Mouse (Mus musculus) frontal cortex, postnatal 36 days (tissue): ENCODE data around the gene 4933436I01Rik.

Experiments
- DNase-seq, 2 experiments: peaks; one replicate each; pipeline ENCODE4 v3.0.0; 2022; ENCODE audit warnings: low spot score in 2 of 2

4933436I01Rik gene

DNA sequence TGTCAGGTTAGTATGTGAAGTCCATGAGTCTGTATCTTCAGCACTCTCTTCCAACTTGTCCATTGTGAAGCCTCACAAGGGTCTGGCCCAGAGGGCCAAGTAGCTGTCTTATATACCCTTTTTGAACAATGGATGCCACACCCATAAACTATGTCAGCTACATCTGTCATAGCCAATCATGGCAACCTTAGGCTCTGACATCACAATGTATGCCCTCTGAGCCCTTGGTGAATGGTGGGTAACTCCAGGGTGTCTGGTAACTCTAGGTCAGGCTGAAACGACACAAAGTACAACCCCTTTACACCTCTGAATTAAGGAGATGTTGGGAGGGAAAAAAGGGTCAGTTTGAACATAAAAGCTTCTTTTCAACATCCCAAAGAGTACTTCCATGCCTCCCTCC, at the start of gene 4933436I01Rik:
4933436I01Rik (minus strand) TSS at position 101 of the 400 bp plus-strand sequence.
- no peak for DNase-seq

DNA sequence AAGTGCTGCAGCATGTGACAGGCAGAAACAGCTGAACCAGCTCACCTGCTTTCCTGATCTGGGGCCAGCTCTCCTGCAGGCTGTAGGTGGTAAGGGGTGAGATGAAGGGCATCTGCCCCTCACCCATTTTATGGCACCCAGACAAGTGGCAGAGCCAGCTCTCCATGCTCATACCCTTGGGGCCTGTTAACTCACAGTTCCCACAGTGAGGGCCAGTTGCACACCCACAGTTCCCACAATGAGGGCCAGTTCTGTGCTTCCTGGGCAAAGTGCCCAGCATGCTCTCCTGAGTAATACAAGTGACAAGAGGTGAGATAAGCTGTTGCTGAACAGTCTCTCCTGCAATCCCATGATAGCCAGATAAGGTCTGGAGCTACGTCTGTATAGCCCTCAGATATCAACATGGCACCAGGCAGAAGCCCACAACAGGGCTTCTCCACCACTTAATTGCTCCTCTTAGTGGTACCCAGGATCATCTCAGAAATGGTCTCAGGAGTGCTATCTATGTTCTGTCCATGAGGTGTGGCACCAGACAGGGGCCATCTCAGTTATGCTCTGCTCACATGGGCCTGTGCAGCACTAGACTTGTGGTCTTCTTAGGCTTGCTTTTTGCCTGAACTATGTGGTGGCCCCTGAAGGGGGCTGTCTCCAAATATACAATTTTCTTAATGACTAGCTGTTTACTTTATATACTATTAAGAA, 3.7 kb upstream of the 4933436I01Rik start:
- no peak for DNase-seq

DNA sequence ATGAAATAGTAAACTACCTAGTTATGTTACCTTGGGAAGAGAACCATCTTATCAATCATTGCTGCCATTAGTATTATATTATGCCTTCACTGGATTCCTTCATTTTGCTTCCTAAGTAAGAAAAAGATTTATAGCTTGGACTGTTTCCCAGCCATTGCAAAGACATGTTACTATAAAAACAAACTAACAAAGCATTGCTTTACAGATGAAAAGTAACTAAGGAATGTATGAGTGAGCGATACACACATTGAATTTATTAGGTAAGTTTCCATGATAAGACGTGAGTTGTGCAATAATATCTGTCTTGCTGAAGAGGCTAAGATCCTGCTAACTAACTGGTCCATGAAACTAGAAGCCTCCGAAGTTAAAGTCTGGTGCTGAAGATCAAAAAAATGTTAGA, 37.8 kb downstream of the 4933436I01Rik start:
- no peak for DNase-seq
